Mouse (Mus musculus): ENCODE results near the gene Casp1.

DNA sequence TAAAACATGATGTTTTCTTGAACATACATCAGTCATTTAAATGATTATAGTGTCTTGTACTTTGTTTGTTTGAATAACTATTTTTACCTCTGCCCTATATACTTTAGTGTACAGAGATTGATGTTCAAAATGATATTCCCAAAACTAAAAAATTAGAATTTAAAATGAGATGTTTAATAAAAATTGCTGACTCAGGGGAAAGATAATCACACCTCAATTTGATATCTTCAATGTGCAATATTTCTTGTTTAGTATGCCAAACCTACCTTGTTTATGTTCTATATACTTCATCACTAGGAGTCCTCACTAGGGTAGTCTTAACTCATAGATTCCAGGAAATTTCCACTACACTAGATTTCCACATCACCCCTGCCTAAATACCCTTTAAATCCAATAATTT is 11.8 kb downstream of the Casp1 start:
- TF ChIP-seq CTCF (IDR thresholded peaks at IDR 0.05; ENCODE audit: borderline replicate concordance, insufficient read depth, low read length), result no peak
- TF ChIP-seq POLR2A (IDR thresholded peaks at IDR 0.05; ENCODE audit: low read depth, low read length), result no peak
